Mouse (Mus musculus) ES-E14 (cell line): ENCODE data around the gene Znrf2. TPM values are rescaled to one million over a fixed set of nuclear protein-coding genes. Genes with fewer than 3 reads are reported as not detected.

ENCODE experiments used
- DNase-seq: peaks from one replicate; pipeline ENCODE4 v3.0.0-alpha.2; 2013; ENCODE audit warnings: low read depth, low spot score
- H3K27ac ChIP-seq: 2 replicates; pipeline ENCODE4 v1.5.1; 2012; ENCODE audit warnings: low read depth, mild to moderate bottlenecking, low read length, moderate library complexity, mixed read lengths; ENCODE audit not compliant: poor library complexity, insufficient read depth, severe bottlenecking
- H3K36me3 ChIP-seq: 2 replicates; pipeline ENCODE4 v1.6.1; 2012; ENCODE audit warnings: mild to moderate bottlenecking, low read length, moderate library complexity, mixed read lengths; ENCODE audit not compliant: control insufficient read depth, poor library complexity, insufficient read depth, severe bottlenecking
- H3K4me1 ChIP-seq, 2 experiments: fragments of 150-350 bp in 1 of 2; sonication (generic) in 1 of 2; 2 replicates each; pipeline ENCODE4 v1.6.1; 2012; ENCODE audit warnings: low read length in 2 of 2, mild to moderate bottlenecking in 1 of 2, mixed read lengths in 1 of 2; ENCODE audit not compliant: control insufficient read depth in 2 of 2, insufficient read depth in 2 of 2, poor library complexity in 1 of 2
- H3K4me3 ChIP-seq, 2 experiments: fragments of 150-350 bp in 1 of 2; sonication (generic) in 1 of 2; 2 replicates each; pipeline ENCODE4 v1.5.1; 2012; ENCODE audit warnings: low read length in 2 of 2, low read depth in 1 of 2, mild to moderate bottlenecking in 1 of 2, mixed read lengths in 1 of 2; ENCODE audit not compliant: insufficient read depth in 1 of 2, poor library complexity in 1 of 2, severe bottlenecking in 1 of 2
- H3K9ac ChIP-seq: 2 replicates; pipeline ENCODE4 v1.6.1; 2012; ENCODE audit warnings: low read depth, mild to moderate bottlenecking, low read length, mixed read lengths; ENCODE audit not compliant: poor library complexity, insufficient read depth, severe bottlenecking
- H3K9me3 ChIP-seq: fragments of 150-350 bp; sonication (generic); 2 replicates; pipeline ENCODE4 v1.6.1; 2012; ENCODE audit warnings: low read depth, mild to moderate bottlenecking, low read length; ENCODE audit not compliant: control insufficient read depth, insufficient read depth
- CHD2 ChIP-seq: IDR thresholded peaks from 2 replicates; pipeline ENCODE4 v1.6.1; 2014; ENCODE audit warnings: mild to moderate bottlenecking, low read depth, low read length, inconsistent platforms
- HCFC1 ChIP-seq: IDR thresholded peaks from 2 replicates; pipeline ENCODE4 v1.6.1; 2012; ENCODE audit warnings: low read length, inconsistent platforms, borderline replicate concordance; ENCODE audit not compliant: insufficient read depth
- MAFK ChIP-seq: IDR thresholded peaks from 2 replicates; pipeline ENCODE4 v1.6.1; 2014; ENCODE audit warnings: mild to moderate bottlenecking, low read depth, low read length, inconsistent platforms; ENCODE audit not compliant: insufficient read depth
- ZC3H11A ChIP-seq: IDR thresholded peaks from 2 replicates; pipeline ENCODE4 v1.6.1; 2012; ENCODE audit warnings: low read depth, mild to moderate bottlenecking, inconsistent platforms, low read length, borderline replicate concordance
- ZNF384 ChIP-seq: IDR thresholded peaks from 2 replicates; pipeline ENCODE4 v1.6.1; 2012; ENCODE audit warnings: low read depth, low read length, inconsistent platforms
- in situ Hi-C, 2 experiments: fragments of 600-800 bp; cut with MboI; formaldehyde crosslinking; loops; one replicate each; pipeline ENCODE4 v1.15.1; 2025; ENCODE audit warnings: low sequenced_read_pairs in 2 of 2, inconsistent platforms in 1 of 2; ENCODE audit not compliant: unreplicated experiment in 2 of 2
- total RNA-seq: library from RNA; depleted of rRNA; stranded (reverse); fragments of 300-350 nt; gene quantifications from 2 replicates; pipeline ENCODE4 v1.2.3, GENCODE M21; 2012

Gene Znrf2
- total RNA-seq, 1 experiment: 35.0 TPM

DNA sequence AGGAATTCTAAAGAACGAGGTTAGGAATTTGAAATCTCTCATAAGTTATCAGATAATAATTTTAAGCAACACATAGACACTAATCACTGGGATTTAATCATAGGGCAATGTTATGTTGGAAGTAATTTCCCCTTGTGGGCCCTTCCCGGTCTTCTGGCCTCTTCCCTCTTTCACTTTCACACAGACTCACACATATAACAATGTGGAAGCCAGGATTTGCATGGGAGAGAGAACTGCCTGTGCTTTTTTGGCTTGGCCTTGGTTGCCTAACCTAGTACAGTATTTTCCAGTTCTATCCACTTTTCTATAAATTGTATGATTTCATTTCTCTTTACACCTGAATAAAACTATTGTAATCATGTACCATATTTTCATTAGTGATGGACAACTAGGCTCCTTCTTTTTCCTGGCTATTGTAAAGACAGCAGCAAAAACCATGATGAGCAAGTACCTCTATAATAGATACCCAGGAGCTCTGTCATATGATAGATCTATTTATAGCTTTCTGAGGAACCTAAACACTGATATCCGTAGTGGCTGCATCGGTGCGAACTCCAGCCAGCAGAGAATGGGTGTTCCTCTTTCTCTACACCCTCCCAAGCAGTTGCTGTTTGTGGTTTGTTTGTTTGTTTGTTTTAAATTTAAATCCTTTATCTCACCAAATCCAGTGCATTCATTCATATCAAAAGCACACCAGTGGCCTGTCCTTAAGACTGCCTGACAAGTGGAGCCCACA is 36.0 kb upstream of the Znrf2 start:
- in situ Hi-C loops: no loop called here
- Histone ChIP-seq H3K4me1 (no peaks in the 10 kb centered on the region), H3K27ac (no peak overlapping the region), H3K9me3 (no peaks in the 10 kb centered on the region), H3K9ac (no peak overlapping the region), H3K36me3 (no peaks in the 10 kb centered on the region), H3K4me3 (no peak overlapping the region)
- no peak for DNase-seq
- TF ChIP-seq MAFK (no peak), HCFC1 (no peak), CHD2 (no peak), ZNF384 (no peak), ZC3H11A (no peak)

DNA sequence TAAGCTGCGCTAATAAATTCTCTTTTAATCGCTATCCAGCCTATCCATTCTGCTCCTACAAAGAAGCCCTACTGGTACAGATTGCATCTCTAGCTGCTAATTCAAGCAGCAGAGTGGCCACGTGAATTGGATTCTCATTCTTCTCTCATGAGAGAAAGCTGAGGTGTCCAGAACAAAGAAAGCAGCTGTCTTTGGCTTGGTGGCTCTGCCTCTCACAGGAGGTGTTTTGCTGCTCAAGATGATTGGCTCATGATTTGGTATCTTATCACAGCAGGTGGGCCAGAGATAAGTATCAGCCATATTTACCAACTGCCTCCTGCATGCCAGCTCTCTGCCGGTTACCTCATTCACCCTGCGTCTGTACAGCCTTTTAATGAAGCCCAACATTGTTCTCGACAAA is 34.8 kb upstream of the Znrf2 start:
- no peak for DNase-seq
- Histone ChIP-seq H3K27ac (no peak overlapping the region), H3K36me3 (no peaks in the 10 kb centered on the region), H3K4me1 (no peaks in the 10 kb centered on the region), H3K9ac (no peak overlapping the region), H3K9me3 (no peaks in the 10 kb centered on the region), H3K4me3 (no peak overlapping the region)
- in situ Hi-C loops: no loop called here
- TF ChIP-seq ZC3H11A (no peak), CHD2 (no peak)

DNA sequence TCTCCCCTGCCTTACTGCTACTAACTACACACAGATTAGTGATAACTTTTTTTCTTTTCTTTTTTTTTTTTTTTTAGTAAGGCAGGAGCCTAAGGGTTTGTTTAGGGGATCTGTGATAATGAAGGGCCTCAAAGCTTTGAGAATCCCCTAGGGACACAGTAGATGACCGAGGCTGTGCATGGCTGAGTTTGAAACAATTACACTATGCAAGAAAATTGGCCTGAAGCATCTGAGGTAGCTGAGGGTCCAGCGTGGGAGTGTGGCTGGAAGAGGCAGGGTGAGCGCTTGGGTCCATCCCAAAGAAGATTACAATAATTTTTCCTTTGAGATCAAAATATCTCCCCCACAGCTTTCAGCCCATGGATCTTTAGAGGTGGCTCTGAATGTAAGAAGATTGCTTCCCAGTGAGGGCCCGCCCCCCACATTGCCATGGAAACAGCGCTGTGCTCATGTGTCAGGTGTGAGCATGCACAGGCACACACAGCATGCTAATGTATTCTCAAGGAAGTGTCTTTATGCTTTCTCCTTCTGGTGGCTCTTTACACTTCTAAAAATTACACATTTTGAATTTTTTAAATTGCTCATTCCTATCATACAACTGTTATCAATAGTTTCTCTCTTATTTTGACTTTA is 31.5 kb upstream of the Znrf2 start:
- no peaks in the 10 kb centered on the region for H3K36me3 ChIP-seq
- TF ChIP-seq ZC3H11A (no peak), CHD2 (no peak), MAFK (no peak), ZNF384 (no peak), HCFC1 (no peak)
- no peak overlapping the region for H3K4me3 ChIP-seq
- in situ Hi-C loops: no loop called here
- no peaks in the 10 kb centered on the region for H3K9me3 ChIP-seq
- no peak for DNase-seq
- no peak overlapping the region for H3K27ac ChIP-seq
- H3K9ac ChIP-seq: no peak overlapping the region
- H3K4me1 ChIP-seq: no peaks in the 10 kb centered on the region

DNA sequence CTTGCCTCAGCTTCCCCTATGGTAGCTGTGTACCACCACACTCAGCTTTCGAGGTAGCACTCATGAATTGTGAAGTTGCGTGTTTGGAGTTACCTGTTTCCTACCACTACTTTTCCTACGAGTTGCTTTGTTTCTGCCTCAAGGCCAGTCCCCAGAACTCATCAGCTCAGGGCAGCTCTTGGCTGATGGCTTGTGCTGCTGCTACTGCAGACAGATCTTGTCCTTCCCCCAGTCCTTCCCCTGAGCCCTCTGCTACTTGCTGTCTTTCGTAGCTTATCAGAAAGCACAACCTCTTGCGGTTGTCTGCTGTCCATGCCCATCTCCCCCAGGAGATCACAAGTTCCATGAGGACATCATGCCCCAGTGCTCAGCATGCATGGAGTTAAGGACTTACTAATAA is 29.9 kb upstream of the Znrf2 start:
- Histone ChIP-seq H3K4me1 (no peaks in the 10 kb centered on the region), H3K4me3 (no peak overlapping the region), H3K27ac (no peak overlapping the region), H3K9me3 (no peaks in the 10 kb centered on the region), H3K9ac (no peak overlapping the region), H3K36me3 (no peaks in the 10 kb centered on the region)
- in situ Hi-C loops: no loop called here
- no peak for DNase-seq
- TF ChIP-seq CHD2: no peak
- TF ChIP-seq ZNF384: no peak
- no peak for TF ChIP-seq MAFK
- TF ChIP-seq ZC3H11A: no peak
- no peak for TF ChIP-seq HCFC1

DNA sequence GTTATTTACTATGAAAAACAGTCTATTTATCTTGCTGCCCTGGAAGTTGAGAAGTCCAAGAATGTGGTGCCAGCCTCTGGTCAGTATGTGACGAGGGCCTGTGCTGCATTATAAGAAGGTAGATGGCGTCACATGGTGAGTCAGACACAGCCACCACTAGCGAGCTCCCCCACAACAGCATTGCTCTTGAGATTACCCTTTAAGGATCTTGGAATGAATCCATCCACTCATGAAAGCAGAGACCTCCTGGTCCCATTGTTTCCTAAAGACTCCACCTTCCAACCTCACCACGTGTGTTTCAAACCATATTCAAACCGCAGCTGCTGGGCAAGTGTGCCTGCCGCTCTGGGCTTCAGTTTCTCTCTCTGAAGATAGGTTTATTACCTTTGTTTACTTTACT is 28.2 kb upstream of the Znrf2 start:
- H3K36me3 ChIP-seq: no peaks in the 10 kb centered on the region
- no peak overlapping the region for H3K27ac ChIP-seq
- H3K9ac ChIP-seq: no peak overlapping the region
- in situ Hi-C loops: no loop called here
- no peak for DNase-seq
- no peaks in the 10 kb centered on the region for H3K4me1 ChIP-seq
- no peak for TF ChIP-seq HCFC1
- no peaks in the 10 kb centered on the region for H3K9me3 ChIP-seq
- no peak overlapping the region for H3K4me3 ChIP-seq
